Mouse (Mus musculus) gastrocnemius, postnatal 4 days (tissue): Measurements from ENCODE around the gene Galk1. TPM values are rescaled to one million over a fixed set of nuclear protein-coding genes. Genes with fewer than 3 reads are reported as not detected.

Experiments
- DNase-seq, 2 experiments: peaks; one replicate each; pipeline ENCODE4 v3.0.0; 2021 to 2022; ENCODE audit warnings: low spot score in 2 of 2, mixed read lengths in 2 of 2
- total RNA-seq, 2 experiments: library from RNA; stranded (reverse); gene quantifications; 2 replicates each; pipeline ENCODE4 v1.2.3; 2021

Galk1 gene
- total RNA-seq, 2 experiments from 2014 or later = 32.7 to 40.0 TPM

- DNase-seq = no peak
Observed at GRCm38 (mm10) chr11:116011529-116012261, 824 bp downstream of the Galk1 start.

- DNase-seq = no peak
Observed at GRCm38 (mm10) chr11:116010948-116011347, 1.6 kb downstream of the Galk1 start.

- DNase-seq = no peak
Observed at GRCm38 (mm10) chr11:116010146-116010545, 2.4 kb downstream of the Galk1 start.

- DNase-seq = no peak
Observed at GRCm38 (mm10) chr11:116009661-116010060, 2.9 kb downstream of the Galk1 start.

- DNase-seq = no peak
Observed at GRCm38 (mm10) chr11:116008832-116009375, 3.6 kb downstream of the Galk1 start.

- no peak for DNase-seq
Observed at GRCm38 (mm10) chr11:116008411-116008810, 4.1 kb downstream of the Galk1 start.

GRCm38 (mm10) chr11:116007095-116007850 lies 5.2 kb downstream of the Galk1 start:
- DNase-seq = no peak

GRCm38 (mm10) chr11:116005701-116006419 lies 6.7 kb downstream of the Galk1 start:
- no peak for DNase-seq

GRCm38 (mm10) chr11:116004840-116005700 lies 7.4 kb downstream of the Galk1 start:
- peak; percentile 80 to 86 for DNase-seq

GRCm38 (mm10) chr11:116004186-116004823 lies 8.2 kb downstream of the Galk1 start:
- no peak for DNase-seq

- no peak for DNase-seq
Observed at GRCm38 (mm10) chr11:116002894-116003293, 9.6 kb downstream of the Galk1 start.

- DNase-seq = no peak
Observed at GRCm38 (mm10) chr11:116001725-116002124, 10.8 kb downstream of the Galk1 start.

- no peak for DNase-seq
Observed at GRCm38 (mm10) chr11:116000607-116001006, 11.9 kb downstream of the Galk1 start.

GRCm38 (mm10) chr11:115999538-116000143 lies 12.9 kb downstream of the Galk1 start:
- DNase-seq = peak in 1 of 2 experiments; percentile 76

- no peak for DNase-seq
Observed at GRCm38 (mm10) chr11:115999027-115999426, 13.5 kb downstream of the Galk1 start.

GRCm38 (mm10) chr11:115997662-115998061 lies 14.9 kb downstream of the Galk1 start:
- no peak for DNase-seq

- DNase-seq = no peak
Observed at GRCm38 (mm10) chr11:115997047-115997446, 15.5 kb downstream of the Galk1 start.

GRCm38 (mm10) chr11:115995256-115995655 lies 17.3 kb downstream of the Galk1 start:
- DNase-seq = no peak

- DNase-seq = no peak
Observed at GRCm38 (mm10) chr11:115992098-115992497, 20.4 kb downstream of the Galk1 start.

- no peak for DNase-seq
Observed at GRCm38 (mm10) chr11:115989686-115990085, 22.8 kb downstream of the Galk1 start.
